8 mouse cellular contexts compared by ENCODE assay signal in the genomic region with DNA sequence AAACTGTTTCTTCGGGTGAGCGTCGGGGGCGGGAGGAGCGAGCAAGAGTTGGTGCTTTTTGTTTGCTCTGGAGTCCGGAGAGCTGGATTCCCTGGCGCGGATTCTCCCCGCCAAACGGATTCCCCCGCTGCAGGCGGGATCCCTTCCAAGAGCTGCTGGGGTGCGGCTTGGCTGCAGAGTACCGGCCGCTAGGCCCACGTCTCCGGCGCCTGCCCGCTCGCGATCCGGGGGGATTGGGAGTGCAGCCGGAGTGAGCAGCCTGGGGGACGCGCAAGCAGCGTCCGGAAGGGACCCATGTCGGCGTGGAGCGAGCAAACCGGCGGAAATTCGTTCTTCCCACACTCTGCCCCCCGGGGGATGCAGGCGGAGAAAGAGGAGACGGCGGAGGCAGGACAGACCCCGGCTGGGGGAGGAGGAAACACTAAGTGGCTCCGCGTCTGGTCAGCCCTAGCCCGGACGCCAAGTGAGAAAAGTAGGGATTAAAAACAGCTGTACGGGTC. TPM values are rescaled to one million over a fixed set of nuclear protein-coding genes. Genes with fewer than 3 reads are reported as not detected.
DNase-seq lines count a peak whose midpoint lies in the region; ATAC-seq lines count a peak whose summit lies in the region.

A gene (minus strand): TSS at position 345 of the 500 bp plus-strand sequence.

- peaks cover 53% of the 10 kb centered on the region for H3K4me1 ChIP-seq in hindbrain, embryonic 13.5 days (replicated peaks)

- peaks cover 78% of the 10 kb centered on the region for H3K27me3 ChIP-seq in hindbrain, embryonic 13.5 days

- no peaks in the 10 kb centered on the region for H3K36me3 ChIP-seq in hindbrain, embryonic 13.5 days

- H3K4me3 ChIP-seq in hindbrain, embryonic 13.5 days = peak within 1 kb of the TSS; percentile 53

- H3K9me3 ChIP-seq in hindbrain, embryonic 13.5 days = no peaks in the 10 kb centered on the region

- peak; percentile 82 for DNase-seq in adrenal gland, adult 2 months
- peak; percentile 41 to 51 for DNase-seq in cerebellum, postnatal 36 days
- peak; percentile 77 for DNase-seq in gastrocnemius, adult 18-20 months (ENCODE audit: low spot score)
- DNase-seq in layer of hippocampus, postnatal 36 days = peak; percentile 66 to 68
- peak; percentile 81 for DNase-seq in lung, postnatal 14 days
- DNase-seq in right cerebral cortex, postnatal 4 days = peak; percentile 64
- DNase-seq in natural killer cell, adult 2 months (ENCODE audit: low spot score in 2 of 2) = no peak

- WGBS in hindbrain, embryonic 13.5 days = under 1% methylated on average over 43 of the region's 43 CpGs

- peak; percentile 44; the same call in 1 of the 2 replicates for ATAC-seq in hindbrain, embryonic 13.5 days (ENCODE audit: low FRiP score)

- H3K4me2 ChIP-seq in hindbrain, embryonic 13.5 days = peak within 1 kb of the TSS; percentile 92

- H3K27ac ChIP-seq in hindbrain, embryonic 13.5 days = peak within 1 kb of the TSS; percentile 84

- H3K9ac ChIP-seq in hindbrain, embryonic 13.5 days = peak within 1 kb of the TSS; percentile 78

RNA-seq across cellular contexts. Expression of the gene that starts here (rescaled TPM):
- 1 to 10 TPM; 5.9 to 8.8 TPM for total RNA-seq in adrenal gland, adult 2 months (2021)
- 13.9 and 17.4 TPM in 2 replicates for polyA plus RNA-seq in adrenal gland, adult 2 months (2012; rRNA removed)
- total RNA-seq in gastrocnemius, adult 18-20 months (2021) = 1 to 10 TPM; 1.7 to 2.0 TPM
- 13.2 and 13.9 TPM in 2 replicates for polyA plus RNA-seq in hindbrain, embryonic 13.5 days (2015; fragmentation: Nextera tagmentation; extraction: Ambion mirVana)
- 10 to 100 TPM; 33.6 to 38.5 TPM for total RNA-seq in layer of hippocampus, postnatal 36 days (2021)

Comparison
In these comparisons a context has a peak if more than half of its experiments do, and no peak if none do; other contexts are left out.
1. DNase-seq: peak in adrenal gland, adult 2 months (single experiment), cerebellum, postnatal 36 days (2 of 2), gastrocnemius, adult 18-20 months (single experiment), layer of hippocampus, postnatal 36 days (2 of 2), lung, postnatal 14 days (single experiment) and right cerebral cortex, postnatal 4 days (single experiment); none in natural killer cell, adult 2 months (0 of 2).